Mouse (Mus musculus) lung, embryonic 16.5 days (tissue): ENCODE data around the gene Dph1. TPM values are rescaled to one million over a fixed set of nuclear protein-coding genes. Genes with fewer than 3 reads are reported as not detected.

ENCODE experiments used
- ATAC-seq: fragments of 200-750 bp; cut with Nextera tagmentation; 2 replicates; pipeline ENCODE4 v1.8.0; 2017; ENCODE audit warnings: low read depth, mild to moderate bottlenecking, moderate library complexity
- H3K27ac ChIP-seq: fragments of 300-500 bp; sonication (generic); 2 replicates; pipeline ENCODE4 v1.5.1; 2014; ENCODE audit warnings: mild to moderate bottlenecking, control low read depth, low read length
- H3K27me3 ChIP-seq: fragments of 300-500 bp; sonication (generic); 2 replicates; pipeline ENCODE4 v1.6.1; 2014; ENCODE audit warnings: low read depth, low read length, mixed read lengths; ENCODE audit not compliant: control insufficient read depth, insufficient read depth
- H3K36me3 ChIP-seq: fragments of 300-500 bp; sonication (generic); 2 replicates; pipeline ENCODE4 v1.6.1; 2014; ENCODE audit warnings: low read length; ENCODE audit not compliant: control insufficient read depth, insufficient read depth
- H3K4me1 ChIP-seq: fragments of 300-500 bp; sonication (generic); replicated peaks from 2 replicates; pipeline ENCODE4 v1.6.1; 2014; ENCODE audit warnings: low read length, mixed read lengths; ENCODE audit not compliant: control insufficient read depth, insufficient read depth
- H3K4me2 ChIP-seq: fragments of 300-500 bp; sonication (generic); 2 replicates; pipeline ENCODE4 v1.6.1; 2014; ENCODE audit warnings: low read depth, low read length, control low read depth
- H3K4me3 ChIP-seq: fragments of 300-500 bp; sonication (generic); 2 replicates; pipeline ENCODE4 v1.5.1; 2014; ENCODE audit warnings: mild to moderate bottlenecking, low read length, control low read depth
- H3K9ac ChIP-seq: fragments of 300-500 bp; sonication (generic); 2 replicates; pipeline ENCODE4 v1.6.1; 2014; ENCODE audit warnings: low read length, control low read depth
- H3K9me3 ChIP-seq: fragments of 300-500 bp; sonication (generic); 2 replicates; pipeline ENCODE4 v1.6.1; 2016; ENCODE audit warnings: low read length; ENCODE audit not compliant: control insufficient read depth
- WGBS: fragments of 180-500 bp; shearing (Covaris S2); extraction: QIAGEN DNeasy Blood & Tissue Kit; methylation state at CpG from one replicate; pipeline ENCODE4 v1.1.7; 2014; 5-methylcytosine and 5-hydroxymethylcytosine counted together
- polyA plus RNA-seq: library from polyadenylated mRNA; unstranded; fragments of >200 nt; fragmentation: Nextera tagmentation; extraction: Ambion mirVana; gene quantifications from 2 replicates; pipeline ENCODE4 v1.2.1, GENCODE M21; 2015

Gene Dph1
- polyA plus RNA-seq, 1 experiment from 2014 or later, result 17.9 TPM

- Histone ChIP-seq H3K9ac (no peak overlapping the region), H3K9me3 (no peaks in the 10 kb centered on the region), H3K4me1 (peaks cover 25% of the 10 kb centered on the region), H3K4me2 (no peak overlapping the region), H3K36me3 (no peaks in the 10 kb centered on the region), H3K27me3 (peaks cover 38% of the 10 kb centered on the region), H3K27ac (no peak overlapping the region), H3K4me3 (no peak overlapping the region)
- no peak for ATAC-seq
- WGBS, result 59% methylated on average over 6 of the region's 6 CpGs
Measured at GRCm38 (mm10) chr11:75196131-75196530, 5.1 kb upstream of the Dph1 start.

- WGBS, result under 1% methylated on average over 39 of the region's 39 CpGs
- H3K36me3 ChIP-seq, result no peaks in the 10 kb centered on the region
- no peak for ATAC-seq
- H3K9ac ChIP-seq, result peak overlapping the region; percentile 62
- peak overlapping the region; percentile 59 for H3K4me3 ChIP-seq
- peak overlapping the region; percentile 93 for H3K4me2 ChIP-seq
- no peak overlapping the region for H3K27ac ChIP-seq
- peaks cover 38% of the 10 kb centered on the region for H3K27me3 ChIP-seq
- no peaks in the 10 kb centered on the region for H3K9me3 ChIP-seq
- peaks cover 25% of the 10 kb centered on the region for H3K4me1 ChIP-seq
Measured at GRCm38 (mm10) chr11:75194850-75195461, 3.9 kb upstream of the Dph1 start.

GRCm38 (mm10) chr11:75194121-75194849 lies 3.2 kb upstream of the Dph1 start:
- Histone ChIP-seq H3K4me1 (peaks cover 30% of the 10 kb centered on the region), H3K9me3 (no peaks in the 10 kb centered on the region), H3K4me2 (peak overlapping the region; percentile 93), H3K4me3 (peak overlapping the region; percentile 59), H3K27ac (no peak overlapping the region), H3K27me3 (peaks cover 38% of the 10 kb centered on the region), H3K36me3 (no peaks in the 10 kb centered on the region), H3K9ac (peak overlapping the region; percentile 62)
- WGBS, result under 1% methylated on average over 52 of the region's 52 CpGs
- no peak for ATAC-seq

- peaks cover 32% of the 10 kb centered on the region for H3K4me1 ChIP-seq
- peak within 1 kb of the TSS; percentile 93 for H3K4me2 ChIP-seq
- peak; percentile 28 for ATAC-seq
- H3K4me3 ChIP-seq, result peak within 1 kb of the TSS; percentile 59
- under 1% methylated on average over 70 of the region's 84 CpGs for WGBS
- H3K36me3 ChIP-seq, result no peaks in the 10 kb centered on the region
- peaks cover 38% of the 10 kb centered on the region for H3K27me3 ChIP-seq
- no peaks in the 10 kb centered on the region for H3K9me3 ChIP-seq
- no peak within 1 kb of the TSS for H3K27ac ChIP-seq
- peak within 1 kb of the TSS; percentile 62 for H3K9ac ChIP-seq
Measured at GRCm38 (mm10) chr11:75193256-75194071, 2.4 kb upstream of the Dph1 start, which contains the start of gene Rtn4rl1. Rtn4rl1 (plus strand) TSS chr11:75193783.

- Histone ChIP-seq H3K4me1 (peaks cover 32% of the 10 kb centered on the region), H3K36me3 (no peaks in the 10 kb centered on the region), H3K9ac (no peak overlapping the region; the same call in 1 of the 2 replicates), H3K27me3 (peaks cover 38% of the 10 kb centered on the region), H3K27ac (no peak overlapping the region), H3K4me3 (peak overlapping the region; percentile 59), H3K4me2 (peak overlapping the region; percentile 93), H3K9me3 (no peaks in the 10 kb centered on the region)
- 23% methylated on average over 13 of the region's 13 CpGs for WGBS
- peak; percentile 70 for ATAC-seq
Measured at GRCm38 (mm10) chr11:75192336-75193214, 1.5 kb upstream of the Dph1 start.

GRCm38 (mm10) chr11:75191841-75192240 lies 800 bp upstream of the Dph1 start:
- Histone ChIP-seq H3K36me3 (no peaks in the 10 kb centered on the region), H3K9me3 (no peaks in the 10 kb centered on the region), H3K27ac (no peak overlapping the region), H3K27me3 (peaks cover 38% of the 10 kb centered on the region), H3K4me2 (no peak overlapping the region), H3K4me1 (peaks cover 32% of the 10 kb centered on the region), H3K4me3 (no peak overlapping the region), H3K9ac (no peak overlapping the region)
- ATAC-seq, result no peak
- WGBS, result 56% methylated on average over 6 of the region's 6 CpGs

GRCm38 (mm10) chr11:75190371-75190724 lies 693 bp downstream of the Dph1 start:
- Histone ChIP-seq H3K4me1 (peaks cover 32% of the 10 kb centered on the region), H3K27me3 (peaks cover 25% of the 10 kb centered on the region), H3K4me3 (peak overlapping the region; percentile 93), H3K36me3 (no peaks in the 10 kb centered on the region), H3K27ac (peak overlapping the region; percentile 17; the same call in 1 of the 2 replicates), H3K9me3 (no peaks in the 10 kb centered on the region), H3K4me2 (peak overlapping the region; percentile 92), H3K9ac (peak overlapping the region; percentile 78)
- peak; percentile 83 for ATAC-seq
- WGBS, result under 1% methylated on average over 24 of the region's 24 CpGs

- Histone ChIP-seq H3K4me1 (peaks cover 28% of the 10 kb centered on the region), H3K4me2 (peak overlapping the region; percentile 92), H3K27me3 (peaks cover 20% of the 10 kb centered on the region), H3K27ac (peak overlapping the region; percentile 17; the same call in 1 of the 2 replicates), H3K36me3 (no peaks in the 10 kb centered on the region), H3K9ac (peak overlapping the region; percentile 78), H3K9me3 (no peaks in the 10 kb centered on the region), H3K4me3 (peak overlapping the region; percentile 93)
- ATAC-seq, result peak; percentile 12; the same call in 1 of the 2 replicates
- WGBS, result under 1% methylated on average over 22 of the region's 22 CpGs
Measured at GRCm38 (mm10) chr11:75189713-75190370, 1.2 kb downstream of the Dph1 start.
